Mouse (Mus musculus): ENCODE results near the gene Ptcd1.

DNA sequence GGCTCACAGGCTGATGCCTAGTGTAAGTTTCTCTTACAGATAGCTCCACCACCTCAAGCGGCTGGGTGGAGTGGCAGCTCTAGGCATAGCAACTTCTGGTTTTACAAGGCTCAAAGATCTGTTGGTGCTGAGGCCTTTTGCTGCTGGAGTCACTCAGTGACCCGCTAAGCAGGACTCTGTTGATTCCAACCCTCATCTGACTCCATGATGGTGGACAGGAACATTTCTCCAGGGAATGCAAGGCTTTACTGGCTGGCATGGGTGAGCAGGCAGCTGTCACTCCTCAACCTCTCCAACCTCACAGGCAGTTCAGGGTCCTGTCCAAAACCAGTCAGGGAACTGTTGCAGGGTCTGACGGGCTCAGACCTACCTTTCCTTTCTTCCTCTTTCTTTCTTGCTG, 35.9 kb downstream of the Ptcd1 start:
- TF ChIP-seq CTCF (IDR thresholded peaks at IDR 0.05; ENCODE audit: control insufficient read depth, insufficient read depth, insufficient read length) (no peak), USF1 (IDR thresholded peaks at IDR 0.05; ENCODE audit: low read depth) (no peak), MYOD1 (IDR thresholded peaks at IDR 0.05; ENCODE audit: control insufficient read depth, insufficient read length, low read depth) (no peak)

Data from C2C12 (cell line).